Mouse (Mus musculus) CD4-positive helper T cell, adult 2 months (primary cell): ENCODE measurements around the gene Itga9.

Source experiments
- DNase-seq: peaks from one replicate; pipeline ENCODE4 v3.0.0-alpha.2; 2012; ENCODE audit warnings: low read depth, missing footprints, low spot score

The Itga9 gene

GRCm38 (mm10) chr9:118688248-118688647 lies 81.8 kb downstream of the Itga9 start:
- DNase-seq, result no peak

GRCm38 (mm10) chr9:118688921-118689451 lies 82.5 kb downstream of the Itga9 start:
- DNase-seq, result no peak

- no peak for DNase-seq
Measured at GRCm38 (mm10) chr9:118693256-118693655, 86.8 kb downstream of the Itga9 start.

GRCm38 (mm10) chr9:118694420-118694825 lies 87.9 kb downstream of the Itga9 start:
- no peak for DNase-seq

GRCm38 (mm10) chr9:118698191-118698590 lies 91.7 kb downstream of the Itga9 start:
- DNase-seq, result no peak

GRCm38 (mm10) chr9:118699716-118700115 lies 93.2 kb downstream of the Itga9 start:
- DNase-seq, result no peak

GRCm38 (mm10) chr9:118700889-118701288 lies 94.4 kb downstream of the Itga9 start:
- no peak for DNase-seq

GRCm38 (mm10) chr9:118701791-118702190 lies 95.3 kb downstream of the Itga9 start:
- no peak for DNase-seq

GRCm38 (mm10) chr9:118703146-118703545 lies 96.7 kb downstream of the Itga9 start:
- no peak for DNase-seq

GRCm38 (mm10) chr9:118705381-118706074 lies 99.0 kb downstream of the Itga9 start:
- DNase-seq, result peak; percentile 78

GRCm38 (mm10) chr9:118706176-118706975 lies 99.9 kb downstream of the Itga9 start:
- DNase-seq, result peak; percentile 65

- DNase-seq, result no peak
Measured at GRCm38 (mm10) chr9:118710625-118711024, 104.1 kb downstream of the Itga9 start.

GRCm38 (mm10) chr9:118711749-118712148 lies 105.3 kb downstream of the Itga9 start:
- no peak for DNase-seq

GRCm38 (mm10) chr9:118713515-118713914 lies 107.0 kb downstream of the Itga9 start:
- no peak for DNase-seq

GRCm38 (mm10) chr9:118714536-118714935 lies 108.0 kb downstream of the Itga9 start:
- no peak for DNase-seq

- peak; percentile 69 for DNase-seq
Measured at GRCm38 (mm10) chr9:118715971-118716628, 109.6 kb downstream of the Itga9 start.

GRCm38 (mm10) chr9:118717436-118717835 lies 110.9 kb downstream of the Itga9 start:
- no peak for DNase-seq

GRCm38 (mm10) chr9:118718511-118718910 lies 112.0 kb downstream of the Itga9 start:
- DNase-seq, result no peak

- no peak for DNase-seq
Measured at GRCm38 (mm10) chr9:118721056-118721455, 114.6 kb downstream of the Itga9 start.

- no peak for DNase-seq
Measured at GRCm38 (mm10) chr9:118722789-118723325, 116.4 kb downstream of the Itga9 start.

- no peak for DNase-seq
Measured at GRCm38 (mm10) chr9:118725128-118725527, 118.6 kb downstream of the Itga9 start.

- no peak for DNase-seq
Measured at GRCm38 (mm10) chr9:118726550-118726949, 120.1 kb downstream of the Itga9 start.
